Mouse (Mus musculus) limb, embryonic 13.5 days (tissue): Measurements from ENCODE around the gene Zfp37. TPM values are rescaled to one million over a fixed set of nuclear protein-coding genes. Genes with fewer than 3 reads are reported as not detected.
"Not testable (repeated sequence)": the region's sequence is repeated elsewhere in the genome, so short reads cannot be mapped to it uniquely, and the experiment has no call there.

Source experiments
- ATAC-seq: fragments of 200-750 bp; cut with Nextera tagmentation; 2 replicates; pipeline ENCODE4 v1.8.0; 2017; ENCODE audit warnings: low read depth, moderate number of reproducible peaks, moderate TSS enrichment; ENCODE audit not compliant: low FRiP score
- H3K27ac ChIP-seq: fragments of 300-500 bp; sonication (generic); 2 replicates; pipeline ENCODE4 v1.5.1; 2015; ENCODE audit warnings: inconsistent platforms, mild to moderate bottlenecking, moderate library complexity
- H3K27me3 ChIP-seq: fragments of 300-500 bp; sonication (generic); 2 replicates; pipeline ENCODE4 v1.6.1; 2015; ENCODE audit warnings: mild to moderate bottlenecking, inconsistent platforms
- H3K36me3 ChIP-seq: fragments of 300-500 bp; sonication (generic); 2 replicates; pipeline ENCODE4 v1.6.1; 2015; ENCODE audit warnings: inconsistent platforms, mild to moderate bottlenecking, moderate library complexity
- H3K4me1 ChIP-seq: fragments of 300-500 bp; sonication (generic); 2 replicates; pipeline ENCODE4 v1.6.1; 2015; ENCODE audit warnings: inconsistent platforms
- H3K4me2 ChIP-seq: fragments of 300-500 bp; sonication (generic); replicated peaks from 2 replicates; pipeline ENCODE4 v1.6.1; 2015; ENCODE audit warnings: inconsistent platforms, mild to moderate bottlenecking, moderate library complexity
- H3K4me3 ChIP-seq: fragments of 300-500 bp; sonication (generic); 2 replicates; pipeline ENCODE4 v1.5.1; 2015; ENCODE audit warnings: moderate library complexity, mild to moderate bottlenecking, inconsistent platforms
- H3K9ac ChIP-seq: fragments of 300-500 bp; sonication (generic); 2 replicates; pipeline ENCODE4 v1.6.1; 2015; ENCODE audit warnings: mild to moderate bottlenecking, inconsistent platforms
- H3K9me3 ChIP-seq: fragments of 300-500 bp; sonication (generic); 2 replicates; pipeline ENCODE4 v1.6.1; 2016; ENCODE audit warnings: inconsistent platforms
- WGBS: fragments of 180-500 bp; shearing (Covaris S2); methylation state at CpG from one replicate; pipeline ENCODE4 v1.1.7; 2015; 5-methylcytosine and 5-hydroxymethylcytosine counted together
- polyA plus RNA-seq: library from polyadenylated mRNA; unstranded; fragments of >200 nt; fragmentation: Nextera tagmentation; extraction: Ambion mirVana; gene quantifications from 2 replicates; pipeline ENCODE4 v1.2.1, GENCODE M21; 2015

The Zfp37 gene
- 14.1 and 14.8 TPM in 2 replicates for polyA plus RNA-seq

DNA sequence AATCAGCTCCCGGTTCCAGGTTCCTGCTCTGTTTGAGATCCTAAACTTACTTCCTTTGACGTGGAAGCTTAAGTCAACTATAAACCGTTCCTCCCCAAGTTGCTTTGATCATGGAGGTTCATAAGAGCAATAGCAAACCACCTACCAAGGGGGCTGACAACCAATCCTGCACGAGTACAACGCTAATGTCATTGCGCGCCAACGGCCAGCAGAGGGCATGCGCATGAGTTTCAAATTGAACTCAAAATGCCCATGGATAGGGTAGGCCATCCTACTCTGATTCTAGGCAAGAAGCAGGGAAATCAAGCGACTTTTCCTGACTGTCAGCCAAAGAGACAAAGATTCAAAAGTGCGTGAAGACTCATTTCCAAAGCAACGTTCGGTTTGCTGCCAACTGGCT, at the start of gene Zfp37:
TSS of gene Zfp37 (minus strand) at position 279 of the 400 bp plus-strand sequence.
- Histone ChIP-seq H3K4me1 (no peaks in the 10 kb centered on the region), H3K4me2 (no peak within 1 kb of the TSS), H3K27me3 (no peaks in the 10 kb centered on the region), H3K4me3 (no peak within 1 kb of the TSS), H3K36me3 (no peaks in the 10 kb centered on the region), H3K9me3 (no peaks in the 10 kb centered on the region), H3K27ac (no peak within 1 kb of the TSS), H3K9ac (no peak within 1 kb of the TSS)
- no peak for ATAC-seq
- WGBS, result 74% methylated on average over 13 of the region's 13 CpGs

DNA sequence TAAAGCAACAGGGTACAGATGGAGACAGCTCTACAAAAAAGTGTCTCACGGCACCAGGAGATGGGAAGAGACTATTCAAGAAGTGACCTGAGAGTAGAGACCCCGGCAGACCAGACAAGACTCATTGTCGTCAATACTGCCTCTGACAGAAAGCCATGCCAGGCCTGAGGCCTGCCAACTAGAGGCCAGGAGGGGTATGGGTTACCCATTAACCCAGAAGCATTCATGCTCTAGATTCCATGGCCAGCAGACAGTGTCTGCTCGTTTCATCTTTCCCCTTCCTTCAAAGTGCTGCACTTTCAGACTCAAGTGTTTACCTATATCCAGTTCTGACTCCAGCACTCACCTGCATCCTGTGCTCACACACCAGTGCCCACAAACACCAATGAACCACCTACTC, 47.2 kb upstream of the Zfp37 start:
- H3K4me1 ChIP-seq, result no peaks in the 10 kb centered on the region
- H3K9me3 ChIP-seq, result no peaks in the 10 kb centered on the region
- no peak overlapping the region for H3K27ac ChIP-seq
- no peak overlapping the region for H3K9ac ChIP-seq
- 82% methylated on average over 4 of the region's 4 CpGs for WGBS
- no peak overlapping the region for H3K4me3 ChIP-seq
- ATAC-seq, result no peak
- no peaks in the 10 kb centered on the region for H3K27me3 ChIP-seq
- H3K4me2 ChIP-seq, result no peak overlapping the region
- no peaks in the 10 kb centered on the region for H3K36me3 ChIP-seq

DNA sequence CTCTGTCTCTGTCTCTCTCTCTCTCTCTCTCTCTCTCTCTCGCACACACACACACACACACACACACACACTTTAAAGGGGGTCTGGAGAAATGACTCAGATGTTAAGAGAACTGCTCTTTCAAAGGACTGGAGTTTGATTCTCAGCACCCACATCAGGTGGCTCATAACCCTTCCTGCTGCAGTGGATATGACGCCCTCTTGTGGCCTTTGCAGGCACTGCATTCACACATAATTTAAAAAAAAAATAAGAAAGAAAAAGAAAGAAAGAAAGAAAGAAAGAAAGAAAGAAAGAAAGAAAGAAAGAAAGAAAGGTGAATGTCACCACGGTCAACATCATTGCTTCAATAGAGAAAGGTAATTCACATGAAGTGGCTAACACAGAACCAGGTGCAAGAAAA, 46.4 kb upstream of the Zfp37 start:
- WGBS, result 67% methylated on average over 3 of the region's 3 CpGs

DNA sequence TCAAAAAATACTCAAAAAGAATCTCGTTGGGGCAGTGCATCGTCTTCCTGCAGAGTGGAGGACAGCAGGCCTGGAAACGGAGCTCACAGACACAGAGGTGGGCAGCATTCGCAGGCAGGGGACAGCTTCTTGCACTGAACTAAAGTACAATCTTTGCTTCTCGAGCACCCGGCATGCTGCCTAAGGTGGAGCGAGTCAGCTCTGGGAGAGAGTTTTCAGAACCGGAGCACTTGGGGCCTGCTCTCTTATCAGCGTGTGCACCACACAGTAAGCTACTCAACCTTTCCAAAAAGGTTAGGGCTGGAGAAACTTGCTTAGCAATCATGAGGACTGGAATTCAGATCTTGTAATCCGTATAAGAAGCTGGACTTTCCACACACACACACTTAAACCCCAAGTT, 45.8 kb upstream of the Zfp37 start:
- H3K4me2 ChIP-seq, result no peak overlapping the region
- WGBS, result 83% methylated on average over 10 of the region's 10 CpGs
- no peak overlapping the region for H3K27ac ChIP-seq
- H3K36me3 ChIP-seq, result no peaks in the 10 kb centered on the region
- H3K4me1 ChIP-seq, result no peaks in the 10 kb centered on the region
- H3K9ac ChIP-seq, result no peak overlapping the region
- H3K27me3 ChIP-seq, result no peaks in the 10 kb centered on the region
- no peak overlapping the region for H3K4me3 ChIP-seq
- no peaks in the 10 kb centered on the region for H3K9me3 ChIP-seq
- ATAC-seq, result no peak

More for the DNA sequence above, 46.4 kb upstream of the Zfp37 start:
- no peak overlapping the region for H3K27ac ChIP-seq
- no peaks in the 10 kb centered on the region for H3K9me3 ChIP-seq
- no peaks in the 10 kb centered on the region for H3K4me1 ChIP-seq
- no peaks in the 10 kb centered on the region for H3K27me3 ChIP-seq
- ATAC-seq, result no peak
- H3K9ac ChIP-seq, result no peak overlapping the region
- H3K4me3 ChIP-seq, result no peak overlapping the region
- no peaks in the 10 kb centered on the region for H3K36me3 ChIP-seq
- no peak overlapping the region for H3K4me2 ChIP-seq

DNA sequence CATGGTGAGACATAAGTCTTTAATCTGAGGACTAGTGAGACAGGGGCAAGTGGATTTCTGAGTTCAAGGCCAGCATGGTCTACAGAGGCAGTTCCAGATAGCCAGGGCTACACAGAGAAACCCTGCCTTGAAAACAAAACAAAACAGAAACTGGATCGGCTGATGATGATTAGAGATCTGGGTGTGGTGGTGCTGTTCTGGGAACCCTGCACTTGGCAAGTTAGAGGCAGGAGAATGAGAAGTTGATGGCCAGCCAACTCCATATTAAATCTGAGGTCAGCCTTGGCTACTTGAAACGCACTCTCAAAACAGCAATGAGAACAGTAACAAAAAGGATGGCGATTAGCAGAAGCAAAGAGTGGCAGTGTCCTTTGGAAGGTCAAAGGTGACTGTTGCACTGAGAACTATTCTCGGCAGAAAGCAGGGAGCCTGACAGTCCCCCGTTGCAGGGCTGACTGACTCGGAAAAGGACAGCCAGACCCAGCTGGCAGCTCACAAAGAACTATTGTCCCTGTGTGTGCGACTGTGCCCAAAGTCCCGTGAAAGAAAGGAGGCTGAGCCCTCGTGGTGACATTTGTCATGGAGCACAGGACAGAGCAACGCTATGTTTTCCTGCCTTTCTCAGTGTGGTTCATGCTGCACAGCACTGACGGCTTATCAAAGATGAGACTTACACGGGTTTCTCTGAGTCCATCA, 44.1 kb upstream of the Zfp37 start:
- H3K27me3 ChIP-seq, result no peaks in the 10 kb centered on the region
- no peak overlapping the region for H3K4me2 ChIP-seq
- no peak overlapping the region for H3K4me3 ChIP-seq
- no peaks in the 10 kb centered on the region for H3K36me3 ChIP-seq
- no peak overlapping the region for H3K27ac ChIP-seq
- no peak for ATAC-seq
- no peaks in the 10 kb centered on the region for H3K9me3 ChIP-seq
- no peak overlapping the region for H3K9ac ChIP-seq
- WGBS, result 62% methylated on average over 12 of the region's 12 CpGs
- no peaks in the 10 kb centered on the region for H3K4me1 ChIP-seq

DNA sequence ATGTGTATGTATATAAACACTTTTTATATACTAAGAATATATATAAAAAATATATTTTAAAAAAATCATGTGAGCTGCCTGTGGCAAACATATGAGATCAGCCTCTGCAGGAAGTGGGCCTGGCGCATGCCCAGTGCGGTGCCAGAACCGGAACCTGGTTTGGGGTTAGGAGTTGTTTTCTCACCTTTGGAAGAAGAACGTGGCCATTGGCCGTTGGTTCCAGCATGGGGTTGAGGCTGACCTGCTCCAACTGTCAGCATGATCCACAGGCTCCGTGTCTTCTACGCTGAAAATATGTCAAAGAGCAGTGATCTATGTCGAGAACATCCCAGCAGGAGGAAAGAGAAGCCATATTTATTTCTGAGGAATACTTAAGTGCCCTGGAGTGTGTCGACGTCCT, 43.1 kb upstream of the Zfp37 start:
- Histone ChIP-seq H3K4me3 (no peak overlapping the region), H3K9me3 (no peaks in the 10 kb centered on the region)
- 93% methylated on average over 10 of the region's 10 CpGs for WGBS

DNA sequence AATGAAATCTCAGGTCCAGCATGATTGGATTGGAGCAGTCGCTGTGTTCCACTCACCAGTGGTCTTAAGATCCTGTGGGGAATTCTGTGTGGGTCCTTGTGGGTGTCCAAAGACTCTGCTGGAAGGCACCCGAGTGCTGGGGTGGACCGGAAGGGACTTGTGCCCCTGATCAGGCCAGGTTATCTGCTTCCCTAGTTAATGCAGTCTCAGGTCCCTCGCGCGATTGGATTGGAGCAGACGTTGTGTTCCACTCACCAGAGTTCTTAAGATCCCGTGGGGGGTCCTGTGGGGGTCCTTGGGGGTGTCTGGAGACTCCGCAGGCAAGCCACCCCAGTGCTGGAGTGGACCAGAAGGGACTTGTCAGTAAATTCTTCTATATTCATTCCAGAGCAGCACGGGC, 41.8 kb upstream of the Zfp37 start:
- Histone ChIP-seq H3K4me3 (no peak overlapping the region), H3K36me3 (no peaks in the 10 kb centered on the region), H3K27ac (no peak overlapping the region), H3K4me2 (no peak overlapping the region), H3K27me3 (no peaks in the 10 kb centered on the region), H3K9me3 (no peaks in the 10 kb centered on the region), H3K9ac (no peak overlapping the region), H3K4me1 (no peaks in the 10 kb centered on the region)
- ATAC-seq, result no peak
- 87% methylated on average over 10 of the region's 10 CpGs for WGBS

More for the DNA sequence above, 43.1 kb upstream of the Zfp37 start:
- H3K9ac ChIP-seq, result no peak overlapping the region
- no peaks in the 10 kb centered on the region for H3K36me3 ChIP-seq
- H3K27me3 ChIP-seq, result no peaks in the 10 kb centered on the region
- H3K4me2 ChIP-seq, result no peak overlapping the region
- ATAC-seq, result no peak
- H3K4me1 ChIP-seq, result no peaks in the 10 kb centered on the region
- H3K27ac ChIP-seq, result no peak overlapping the region

DNA sequence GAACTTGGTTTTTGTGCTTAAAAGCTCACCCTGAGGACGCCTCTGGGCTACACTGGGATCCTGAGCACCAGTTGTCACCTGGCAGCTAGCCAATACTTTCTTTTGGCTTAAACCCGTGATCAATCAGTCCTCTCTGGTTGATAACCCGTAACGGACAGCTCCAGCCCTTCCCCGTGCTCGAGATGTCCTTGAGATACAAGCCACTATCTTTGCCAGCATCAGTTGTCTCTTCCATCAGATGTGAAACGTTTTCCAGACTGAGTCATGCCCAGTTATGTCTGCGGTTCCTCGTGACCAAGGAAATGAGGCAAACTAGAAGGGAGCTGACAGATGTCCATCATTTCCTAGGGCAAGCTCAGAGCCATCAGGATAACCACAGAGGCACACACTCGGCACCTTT, 36.3 kb upstream of the Zfp37 start:
- no peaks in the 10 kb centered on the region for H3K4me1 ChIP-seq
- no peak overlapping the region for H3K4me2 ChIP-seq
- no peak for ATAC-seq
- no peak overlapping the region for H3K9ac ChIP-seq
- no peaks in the 10 kb centered on the region for H3K36me3 ChIP-seq
- no peak overlapping the region for H3K27ac ChIP-seq
- no peak overlapping the region for H3K4me3 ChIP-seq
- no peaks in the 10 kb centered on the region for H3K9me3 ChIP-seq
- WGBS, result 78% methylated on average over 10 of the region's 10 CpGs
- no peaks in the 10 kb centered on the region for H3K27me3 ChIP-seq

DNA sequence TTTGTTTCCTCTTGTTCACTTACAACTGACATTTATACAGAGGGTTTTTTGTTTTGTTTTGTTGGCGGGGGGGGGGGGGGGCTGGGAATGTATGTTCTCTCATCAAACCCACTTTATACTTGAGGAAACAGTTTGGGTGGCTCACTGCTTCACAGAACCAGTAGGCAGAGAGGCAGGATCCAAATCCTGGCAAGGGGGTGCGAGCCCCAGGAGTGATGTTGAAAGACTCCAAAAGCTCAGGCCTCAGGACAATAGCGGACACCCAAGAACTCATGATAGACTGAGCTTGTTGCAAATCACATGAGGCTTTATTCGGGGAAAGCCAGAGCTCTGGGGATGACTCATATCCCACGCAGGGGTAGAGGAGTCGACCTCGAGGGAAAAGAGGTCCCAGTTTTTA, 35.2 kb upstream of the Zfp37 start:
- H3K9ac ChIP-seq, ATAC-seq, H3K27ac ChIP-seq, H3K4me3 ChIP-seq, H3K9me3 ChIP-seq, H3K36me3 ChIP-seq, H3K4me2 ChIP-seq, H3K4me1 ChIP-seq, H3K27me3 ChIP-seq: not testable (repeated sequence)
- 78% methylated on average over 7 of the region's 7 CpGs for WGBS

GRCm38 (mm10) chr4:62265154-62265836, 34.4 kb upstream of the Zfp37 start:
- Histone ChIP-seq H3K4me1 (no peaks in the 10 kb centered on the region), H3K27ac (no peak overlapping the region), H3K4me2 (no peak overlapping the region), H3K9me3 (no peaks in the 10 kb centered on the region), H3K36me3 (no peaks in the 10 kb centered on the region), H3K27me3 (no peaks in the 10 kb centered on the region), H3K4me3 (no peak overlapping the region), H3K9ac (no peak overlapping the region)
- ATAC-seq, result no peak
- 70% methylated on average over 10 of the region's 10 CpGs for WGBS

- no peaks in the 10 kb centered on the region for H3K9me3 ChIP-seq
Measured at GRCm38 (mm10) chr4:62263133-62263844, 32.4 kb upstream of the Zfp37 start.

DNA sequence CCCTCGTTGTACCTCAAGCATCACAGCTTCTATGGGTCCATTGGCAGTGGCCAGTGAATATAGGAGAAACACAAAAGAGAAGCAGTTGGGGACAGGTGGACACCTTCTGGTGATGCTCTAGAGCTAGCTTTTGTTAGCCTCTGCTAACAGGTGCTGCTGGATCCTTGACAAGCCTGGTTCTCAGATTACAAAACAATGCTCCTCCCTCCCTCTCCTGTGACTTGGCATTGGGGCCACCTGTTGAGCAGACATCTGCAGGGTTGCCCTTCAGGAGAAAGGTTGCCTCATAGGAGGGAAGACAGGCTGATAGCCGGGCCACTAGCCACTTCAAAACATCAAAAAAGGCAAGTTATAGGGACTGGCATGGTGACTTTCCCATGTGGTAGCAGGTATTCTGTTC, 31.4 kb upstream of the Zfp37 start, which contains the start of gene Slc31a2:
TSS of gene Slc31a2 (plus strand) at position 287 of the 400 bp plus-strand sequence.
- no peak within 1 kb of the TSS for H3K9ac ChIP-seq
- H3K4me1 ChIP-seq, result no peaks in the 10 kb centered on the region
- no peak for ATAC-seq
- no peak within 1 kb of the TSS for H3K27ac ChIP-seq
- 38% methylated on average over 2 of the region's 2 CpGs for WGBS
- H3K36me3 ChIP-seq, result no peaks in the 10 kb centered on the region
- no peaks in the 10 kb centered on the region for H3K27me3 ChIP-seq
- H3K9me3 ChIP-seq, result no peaks in the 10 kb centered on the region
- H3K4me2 ChIP-seq, result no peak within 1 kb of the TSS
- no peak within 1 kb of the TSS for H3K4me3 ChIP-seq

More at GRCm38 (mm10) chr4:62263133-62263844, 32.4 kb upstream of the Zfp37 start:
- no peak overlapping the region for H3K9ac ChIP-seq
- H3K4me1 ChIP-seq, result no peaks in the 10 kb centered on the region
- no peaks in the 10 kb centered on the region for H3K27me3 ChIP-seq
- no peak overlapping the region for H3K4me2 ChIP-seq
- WGBS, result 44% methylated on average over 7 of the region's 7 CpGs
- no peak overlapping the region for H3K27ac ChIP-seq
- no peaks in the 10 kb centered on the region for H3K36me3 ChIP-seq
- H3K4me3 ChIP-seq, result no peak overlapping the region
- ATAC-seq, result no peak
